Mouse (Mus musculus) lung, postnatal 4 days (tissue): Measurements from ENCODE around the gene Oxnad1.

Experiments used
- DNase-seq, 2 experiments: peaks; one replicate each; pipeline ENCODE4 v3.0.0; 2021

Gene Oxnad1

GRCm38 (mm10) chr14:32145809-32146511 is 60.8 kb downstream of the Oxnad1 start:
- no peak for DNase-seq

GRCm38 (mm10) chr14:32146578-32146977 is 61.4 kb downstream of the Oxnad1 start:
- no peak for DNase-seq

- no peak for DNase-seq
These were observed 65.7 kb downstream of the Oxnad1 start for GRCm38 (mm10) chr14:32150872-32151271.

- no peak for DNase-seq
These were observed 67.2 kb downstream of the Oxnad1 start for GRCm38 (mm10) chr14:32152243-32152965.
